Mouse (Mus musculus): ENCODE results near the gene Sdhaf3. TPM values are rescaled to one million over a fixed set of nuclear protein-coding genes. Genes with fewer than 3 reads are reported as not detected.

Sdhaf3 gene
- 5.2 and 5.5 TPM in 2 replicates for polyA plus RNA-seq (2015; fragmentation: Nextera tagmentation; extraction: Ambion mirVana)

GRCm38 (mm10) chr6:6955764-6956561 lies at the start of gene Sdhaf3:
Sdhaf3 (plus strand) TSS chr6:6956004.
- Histone ChIP-seq H3K4me2 (replicated peaks; ENCODE audit: low read depth) (peak within 1 kb of the TSS; percentile 79), H3K9me3 (ENCODE audit: control insufficient read depth) (no peaks in the 10 kb centered on the region), H3K27ac (ENCODE audit: low read depth, low read length) (peak within 1 kb of the TSS; percentile 68; the same call in 1 of the 2 replicates), H3K9ac (ENCODE audit: low read depth, low read length) (peak within 1 kb of the TSS; percentile 67), H3K4me1 (replicated peaks; ENCODE audit: control insufficient read depth, insufficient read depth, low read length) (no peaks in the 10 kb centered on the region), H3K27me3 (replicated peaks; ENCODE audit: control insufficient read depth, insufficient read depth, low read length) (no peaks in the 10 kb centered on the region), H3K4me3 (ENCODE audit: low read depth, low read length) (peak within 1 kb of the TSS; percentile 82), H3K36me3 (ENCODE audit: control insufficient read depth, insufficient read depth) (no peaks in the 10 kb centered on the region)
- TF ChIP-seq CTCF (IDR thresholded peaks at IDR 0.05; ENCODE audit: low read depth): peak; percentile 67
- under 1% methylated on average over 52 of the region's 52 CpGs for WGBS
- ATAC-seq: peak; percentile 99

GRCm38 (mm10) chr6:6909586-6909985 lies 46.2 kb upstream of the Sdhaf3 start:
- Histone ChIP-seq H3K9me3 (ENCODE audit: control insufficient read depth) (no peaks in the 10 kb centered on the region), H3K9ac (ENCODE audit: low read depth, low read length) (no peak overlapping the region), H3K27me3 (replicated peaks; ENCODE audit: control insufficient read depth, insufficient read depth, low read length) (no peaks in the 10 kb centered on the region), H3K27ac (ENCODE audit: low read depth, low read length) (no peak overlapping the region), H3K4me2 (replicated peaks; ENCODE audit: low read depth) (no peak overlapping the region), H3K36me3 (ENCODE audit: control insufficient read depth, insufficient read depth) (no peaks in the 10 kb centered on the region), H3K4me1 (replicated peaks; ENCODE audit: control insufficient read depth, insufficient read depth, low read length) (no peaks in the 10 kb centered on the region), H3K4me3 (ENCODE audit: low read depth, low read length) (no peak overlapping the region)
- 57% methylated on average over 8 of the region's 8 CpGs for WGBS
- ATAC-seq: no peak
- TF ChIP-seq CTCF (IDR thresholded peaks at IDR 0.05; ENCODE audit: low read depth): no peak

- no peaks in the 10 kb centered on the region for H3K27me3 ChIP-seq (replicated peaks; ENCODE audit: control insufficient read depth, insufficient read depth, low read length)
- no peaks in the 10 kb centered on the region for H3K36me3 ChIP-seq (ENCODE audit: control insufficient read depth, insufficient read depth)
- no peak overlapping the region for H3K4me2 ChIP-seq (replicated peaks; ENCODE audit: low read depth)
- no peaks in the 10 kb centered on the region for H3K4me1 ChIP-seq (replicated peaks; ENCODE audit: control insufficient read depth, insufficient read depth, low read length)
- no peak overlapping the region for H3K4me3 ChIP-seq (ENCODE audit: low read depth, low read length)
- H3K9me3 ChIP-seq (ENCODE audit: control insufficient read depth): no peaks in the 10 kb centered on the region
- H3K9ac ChIP-seq (ENCODE audit: low read depth, low read length): no peak overlapping the region
- TF ChIP-seq CTCF (IDR thresholded peaks at IDR 0.05; ENCODE audit: low read depth): no peak
- ATAC-seq: no peak
- no peak overlapping the region for H3K27ac ChIP-seq (ENCODE audit: low read depth, low read length)
- 45% methylated on average over 1 of the region's 1 CpGs for WGBS
Observed at GRCm38 (mm10) chr6:6914304-6914703, 41.5 kb upstream of the Sdhaf3 start.

- no peak overlapping the region for H3K27ac ChIP-seq (ENCODE audit: low read depth, low read length)
- H3K27me3 ChIP-seq (replicated peaks; ENCODE audit: control insufficient read depth, insufficient read depth, low read length): no peaks in the 10 kb centered on the region
- no peaks in the 10 kb centered on the region for H3K36me3 ChIP-seq (ENCODE audit: control insufficient read depth, insufficient read depth)
- H3K9me3 ChIP-seq (ENCODE audit: control insufficient read depth): no peaks in the 10 kb centered on the region
- H3K9ac ChIP-seq (ENCODE audit: low read depth, low read length): no peak overlapping the region
- ATAC-seq: 0 out of 2 replicates have a peak, but pooled peaks have one; percentile 31
- TF ChIP-seq CTCF (IDR thresholded peaks at IDR 0.05; ENCODE audit: low read depth): peak; percentile 79
- H3K4me1 ChIP-seq (replicated peaks; ENCODE audit: control insufficient read depth, insufficient read depth, low read length): no peaks in the 10 kb centered on the region
- H3K4me2 ChIP-seq (replicated peaks; ENCODE audit: low read depth): no peak overlapping the region
- WGBS: 40% methylated on average over 5 of the region's 5 CpGs
- no peak overlapping the region for H3K4me3 ChIP-seq (ENCODE audit: low read depth, low read length)
Observed at GRCm38 (mm10) chr6:6914849-6915525, 40.8 kb upstream of the Sdhaf3 start.

GRCm38 (mm10) chr6:6915526-6915915 lies 40.3 kb upstream of the Sdhaf3 start:
- H3K4me2 ChIP-seq (replicated peaks; ENCODE audit: low read depth): no peak overlapping the region
- H3K36me3 ChIP-seq (ENCODE audit: control insufficient read depth, insufficient read depth): no peaks in the 10 kb centered on the region
- 57% methylated on average over 9 of the region's 9 CpGs for WGBS
- no peaks in the 10 kb centered on the region for H3K9me3 ChIP-seq (ENCODE audit: control insufficient read depth)
- ATAC-seq: no peak
- no peak for TF ChIP-seq CTCF (IDR thresholded peaks at IDR 0.05; ENCODE audit: low read depth)
- no peak overlapping the region for H3K9ac ChIP-seq (ENCODE audit: low read depth, low read length)
- no peak overlapping the region for H3K4me3 ChIP-seq (ENCODE audit: low read depth, low read length)
- no peaks in the 10 kb centered on the region for H3K4me1 ChIP-seq (replicated peaks; ENCODE audit: control insufficient read depth, insufficient read depth, low read length)
- H3K27ac ChIP-seq (ENCODE audit: low read depth, low read length): no peak overlapping the region
- no peaks in the 10 kb centered on the region for H3K27me3 ChIP-seq (replicated peaks; ENCODE audit: control insufficient read depth, insufficient read depth, low read length)

- Histone ChIP-seq H3K4me2 (replicated peaks; ENCODE audit: low read depth) (no peak overlapping the region), H3K4me3 (ENCODE audit: low read depth, low read length) (no peak overlapping the region), H3K4me1 (replicated peaks; ENCODE audit: control insufficient read depth, insufficient read depth, low read length) (no peaks in the 10 kb centered on the region), H3K9me3 (ENCODE audit: control insufficient read depth) (no peaks in the 10 kb centered on the region), H3K36me3 (ENCODE audit: control insufficient read depth, insufficient read depth) (no peaks in the 10 kb centered on the region), H3K9ac (ENCODE audit: low read depth, low read length) (no peak overlapping the region), H3K27me3 (replicated peaks; ENCODE audit: control insufficient read depth, insufficient read depth, low read length) (no peaks in the 10 kb centered on the region), H3K27ac (ENCODE audit: low read depth, low read length) (no peak overlapping the region)
- 87% methylated on average over 4 of the region's 4 CpGs for WGBS
- no peak for TF ChIP-seq CTCF (IDR thresholded peaks at IDR 0.05; ENCODE audit: low read depth)
- no peak for ATAC-seq
Observed at GRCm38 (mm10) chr6:6917334-6917733, 38.5 kb upstream of the Sdhaf3 start.

All from intestine, postnatal 0 days (tissue).